Mouse (Mus musculus) heart, postnatal 36 days (tissue): ENCODE measurements around the gene 4930524B15Rik. TPM values are rescaled to one million over a fixed set of nuclear protein-coding genes. Genes with fewer than 3 reads are reported as not detected.

Source experiments
- DNase-seq, 2 experiments: peaks; one replicate each; pipeline ENCODE4 v3.0.0; 2021 to 2022
- intact Hi-C: fragments of 180-260 bp; cut with DNase I; formaldehyde crosslinking; loops from one replicate; pipeline ENCODE4 v1.15.1; 2025
- total RNA-seq, 2 experiments: library from RNA; stranded (reverse); gene quantifications; 2 replicates each; pipeline ENCODE4 v1.2.3; 2021

The 4930524B15Rik gene
- total RNA-seq, 2 experiments from 2014 or later: not detected

- intact Hi-C loops: no loop called here
- DNase-seq: no peak
These were observed 63.2 kb downstream of the 4930524B15Rik start for GRCm38 (mm10) chr11:32028605-32029004.

Other genes starting within 250 kb of the 4930524B15Rik start
- 100 to 1,000 TPM in 1 of 2 experiments, 10 to 100 TPM in 1; 86.7 to 102 TPM for gene Cpeb4, start 93.4 kb upstream of the 4930524B15Rik start, total RNA-seq
- gene Nsg2, start 34.9 kb downstream of the 4930524B15Rik start, total RNA-seq: 1 to 10 TPM in 1 of 2 experiments, under 1 TPM in 1; 0.68 to 1.1 TPM
- under 1 TPM in 1 of 2 experiments, not detected in 1; 0.11 TPM for gene Il9r, start 234.7 kb downstream of the 4930524B15Rik start, total RNA-seq
- 10 to 100 TPM; 11.1 to 12.2 TPM for gene Snrnp25, start 239.8 kb downstream of the 4930524B15Rik start, total RNA-seq